Mouse (Mus musculus) hindbrain, postnatal 0 days (tissue): ENCODE results near the gene 4921507P07Rik. TPM values are rescaled to one million over a fixed set of nuclear protein-coding genes. Genes with fewer than 3 reads are reported as not detected.
"Not testable (repeated sequence)": the region's sequence is repeated elsewhere in the genome, so short reads cannot be mapped to it uniquely, and the experiment has no call there.

ENCODE experiments used
- ATAC-seq: fragments of 200-750 bp; cut with Nextera tagmentation; 2 replicates; pipeline ENCODE4 v1.8.0; 2017; ENCODE audit warnings: mild to moderate bottlenecking, moderate TSS enrichment, moderate library complexity
- DNase-seq: peaks from one replicate; pipeline ENCODE4 v3.0.0-alpha.2; 2015; ENCODE audit warnings: low spot score
- H3K27ac ChIP-seq: fragments of 300-500 bp; sonication (generic); 2 replicates; pipeline ENCODE4 v1.5.1; 2014; ENCODE audit warnings: mild to moderate bottlenecking
- H3K27me3 ChIP-seq: fragments of 300-500 bp; sonication (generic); 2 replicates; pipeline ENCODE4 v1.6.1; 2014; ENCODE audit warnings: low read length, mixed read lengths; ENCODE audit not compliant: insufficient read depth
- H3K36me3 ChIP-seq: fragments of 300-500 bp; sonication (generic); 2 replicates; pipeline ENCODE4 v1.6.1; 2014; ENCODE audit warnings: low read length, mixed read lengths; ENCODE audit not compliant: insufficient read depth
- H3K4me1 ChIP-seq: fragments of 300-500 bp; sonication (generic); 2 replicates; pipeline ENCODE4 v1.6.1; 2014; ENCODE audit warnings: antibody characterized with exemption, low read length, mixed read lengths; ENCODE audit not compliant: insufficient read depth
- H3K4me2 ChIP-seq: fragments of 300-500 bp; sonication (generic); 2 replicates; pipeline ENCODE4 v1.6.1; 2014; ENCODE audit warnings: low read depth, mild to moderate bottlenecking, low read length, moderate library complexity, mixed read lengths
- H3K4me3 ChIP-seq: fragments of 300-500 bp; sonication (generic); 2 replicates; pipeline ENCODE4 v1.5.1; 2014; ENCODE audit warnings: low read length
- H3K9ac ChIP-seq: fragments of 300-500 bp; sonication (generic); replicated peaks from 2 replicates; pipeline ENCODE4 v1.6.1; 2014; ENCODE audit warnings: mild to moderate bottlenecking, low read length, moderate library complexity, mixed read lengths
- H3K9me3 ChIP-seq: fragments of 300-500 bp; sonication (generic); 2 replicates; pipeline ENCODE4 v1.6.1; 2016; ENCODE audit warnings: low read length, mixed read lengths
- CTCF ChIP-seq: IDR thresholded peaks from 2 replicates; pipeline ENCODE4 v1.5.1; 2016; ENCODE audit warnings: antibody characterized with exemption, control low read depth, low read depth
- WGBS: fragments of 180-500 bp; shearing (Covaris S2); extraction: QIAGEN DNeasy Blood & Tissue Kit; methylation state at CpG from one replicate; pipeline ENCODE4 v1.1.7; 2014; 5-methylcytosine and 5-hydroxymethylcytosine counted together
- polyA plus RNA-seq: library from polyadenylated mRNA; unstranded; fragments of >200 nt; fragmentation: Nextera tagmentation; extraction: Ambion mirVana; gene quantifications from 2 replicates; pipeline ENCODE4 v1.2.1, GENCODE M21; 2015
- total RNA-seq: library from RNA; depleted of rRNA; stranded (reverse); fragments of >200 nt; gene quantifications from 2 replicates; pipeline ENCODE4 v1.2.3, GENCODE M21; 2014

The 4921507P07Rik gene
- total and polyA plus RNA-seq, 2 experiments from 2014 or later, result 2.6 to 3.1 TPM

- H3K27ac ChIP-seq, result no peak overlapping the region
- no peak overlapping the region for H3K4me2 ChIP-seq
- WGBS, result 93% methylated on average over 4 of the region's 4 CpGs
- 0 out of 2 replicates have a peak, but pooled peaks cover 14% of the 10 kb centered on the region for H3K36me3 ChIP-seq
- no peaks in the 10 kb centered on the region for H3K9me3 ChIP-seq
- no peak overlapping the region for H3K9ac ChIP-seq
- H3K27me3 ChIP-seq, result no peaks in the 10 kb centered on the region
- TF ChIP-seq CTCF, result no peak
- ATAC-seq, result no peak
- DNase-seq, result no peak
- 0 out of 2 replicates have a peak, but pooled peaks cover 3% of the 10 kb centered on the region for H3K4me1 ChIP-seq
- H3K4me3 ChIP-seq, result no peak overlapping the region
Observed at GRCm38 (mm10) chr6:50562421-50562820, 34.0 kb downstream of the 4921507P07Rik start.

GRCm38 (mm10) chr6:50560776-50561175, 35.7 kb downstream of the 4921507P07Rik start:
- no peak for TF ChIP-seq CTCF
- Histone ChIP-seq H3K9me3 (no peaks in the 10 kb centered on the region), H3K4me1 (no peaks in the 10 kb centered on the region), H3K9ac (no peak overlapping the region), H3K36me3 (0 out of 2 replicates have a peak, but pooled peaks cover 14% of the 10 kb centered on the region), H3K4me3 (no peak overlapping the region), H3K27me3 (no peaks in the 10 kb centered on the region), H3K27ac (no peak overlapping the region), H3K4me2 (no peak overlapping the region)
- no peak for DNase-seq
- no peak for ATAC-seq
- WGBS, result 91% methylated on average over 1 of the region's 1 CpGs

GRCm38 (mm10) chr6:50558877-50559276, 37.6 kb downstream of the 4921507P07Rik start:
- no peaks in the 10 kb centered on the region for H3K4me1 ChIP-seq
- 87% methylated on average over 4 of the region's 4 CpGs for WGBS
- TF ChIP-seq CTCF, result no peak

GRCm38 (mm10) chr6:50557566-50557965, 38.9 kb downstream of the 4921507P07Rik start:
- ATAC-seq, result no peak
- WGBS, result 88% methylated on average over 6 of the region's 6 CpGs
- 0 out of 2 replicates have a peak, but pooled peaks cover 4% of the 10 kb centered on the region for H3K36me3 ChIP-seq

More at GRCm38 (mm10) chr6:50558877-50559276, 37.6 kb downstream of the 4921507P07Rik start:
- H3K27me3 ChIP-seq, result no peaks in the 10 kb centered on the region
- 0 out of 2 replicates have a peak, but pooled peaks cover 13% of the 10 kb centered on the region for H3K36me3 ChIP-seq
- no peak for DNase-seq
- H3K4me3 ChIP-seq, result no peak overlapping the region
- no peak overlapping the region for H3K27ac ChIP-seq
- H3K9ac ChIP-seq, result no peak overlapping the region
- no peak overlapping the region for H3K4me2 ChIP-seq
- ATAC-seq, result no peak
- no peaks in the 10 kb centered on the region for H3K9me3 ChIP-seq

GRCm38 (mm10) chr6:50554223-50554622, 42.2 kb downstream of the 4921507P07Rik start:
- not testable (repeated sequence) for H3K27me3 ChIP-seq, H3K4me3 ChIP-seq, H3K36me3 ChIP-seq, H3K9ac ChIP-seq, H3K4me1 ChIP-seq, H3K27ac ChIP-seq, H3K4me2 ChIP-seq, H3K9me3 ChIP-seq, DNase-seq, ATAC-seq
- 88% methylated on average over 2 of the region's 2 CpGs for WGBS

More at GRCm38 (mm10) chr6:50557566-50557965, 38.9 kb downstream of the 4921507P07Rik start:
- TF ChIP-seq CTCF, result no peak
- no peak overlapping the region for H3K9ac ChIP-seq
- H3K27me3 ChIP-seq, result no peaks in the 10 kb centered on the region
- no peak for DNase-seq
- H3K4me1 ChIP-seq, result no peaks in the 10 kb centered on the region
- H3K4me2 ChIP-seq, result no peak overlapping the region
- no peak overlapping the region for H3K4me3 ChIP-seq
- no peaks in the 10 kb centered on the region for H3K9me3 ChIP-seq
- H3K27ac ChIP-seq, result no peak overlapping the region

- Histone ChIP-seq H3K9ac (no peak overlapping the region), H3K27me3 (no peaks in the 10 kb centered on the region), H3K4me2 (no peak overlapping the region), H3K27ac (no peak overlapping the region), H3K36me3 (no peaks in the 10 kb centered on the region), H3K4me1 (no peaks in the 10 kb centered on the region), H3K4me3 (no peak overlapping the region), H3K9me3 (no peaks in the 10 kb centered on the region)
- ATAC-seq (no peak), DNase-seq (no peak)
- no peak for TF ChIP-seq CTCF
- 74% methylated on average over 5 of the region's 5 CpGs for WGBS
Observed at GRCm38 (mm10) chr6:50552881-50553518, 43.4 kb downstream of the 4921507P07Rik start.

GRCm38 (mm10) chr6:50549791-50550190, 46.6 kb downstream of the 4921507P07Rik start:
- TF ChIP-seq CTCF, result no peak
- DNase-seq, result no peak
- Histone ChIP-seq H3K27me3 (no peaks in the 10 kb centered on the region), H3K9me3 (no peaks in the 10 kb centered on the region), H3K27ac (no peak overlapping the region), H3K4me2 (no peak overlapping the region), H3K36me3 (no peaks in the 10 kb centered on the region), H3K9ac (no peak overlapping the region), H3K4me1 (no peaks in the 10 kb centered on the region), H3K4me3 (no peak overlapping the region)
- ATAC-seq, result no peak
- WGBS, result 75% methylated on average over 7 of the region's 7 CpGs
